Mouse (Mus musculus): Measurements from ENCODE around the gene Lamc1. TPM values are rescaled to one million over a fixed set of nuclear protein-coding genes. Genes with fewer than 3 reads are reported as not detected.

Lamc1 gene
- polyA plus RNA-seq, 1 experiment from 2014 or later = 14.4 TPM

- no peak overlapping the region for H3K4me2 ChIP-seq (ENCODE audit: low read length)
- H3K4me3 ChIP-seq (replicated peaks; ENCODE audit: low read length) = no peak overlapping the region
- 75% methylated on average over 5 of the region's 5 CpGs for WGBS
- ATAC-seq = no peak
- no peak overlapping the region for H3K9ac ChIP-seq (replicated peaks; ENCODE audit: low read depth, low read length)
- H3K27ac ChIP-seq (ENCODE audit: low read length) = no peak overlapping the region
- no peaks in the 10 kb centered on the region for H3K36me3 ChIP-seq (ENCODE audit: control insufficient read depth, insufficient read depth)
- H3K9me3 ChIP-seq (ENCODE audit: control insufficient read depth, low read length) = no peaks in the 10 kb centered on the region
- H3K27me3 ChIP-seq (replicated peaks; ENCODE audit: control insufficient read depth, insufficient read depth, low read length) = no peaks in the 10 kb centered on the region
- no peaks in the 10 kb centered on the region for H3K4me1 ChIP-seq (replicated peaks; ENCODE audit: control insufficient read depth, insufficient read depth, low read length)
Measured at GRCm38 (mm10) chr1:153280411-153280810, 52.2 kb downstream of the Lamc1 start.

GRCm38 (mm10) chr1:153278028-153278613, 54.5 kb downstream of the Lamc1 start:
- no peak overlapping the region for H3K4me2 ChIP-seq (ENCODE audit: low read length)
- no peaks in the 10 kb centered on the region for H3K27me3 ChIP-seq (replicated peaks; ENCODE audit: control insufficient read depth, insufficient read depth, low read length)
- H3K36me3 ChIP-seq (ENCODE audit: control insufficient read depth, insufficient read depth) = no peaks in the 10 kb centered on the region
- peaks cover 6% of the 10 kb centered on the region for H3K4me1 ChIP-seq (replicated peaks; ENCODE audit: control insufficient read depth, insufficient read depth, low read length)
- H3K27ac ChIP-seq (ENCODE audit: low read length) = no peak overlapping the region
- WGBS = 22% methylated on average over 9 of the region's 9 CpGs
- H3K9me3 ChIP-seq (ENCODE audit: control insufficient read depth, low read length) = no peaks in the 10 kb centered on the region
- ATAC-seq = peak; percentile 57
- no peak overlapping the region for H3K4me3 ChIP-seq (replicated peaks; ENCODE audit: low read length)
- no peak overlapping the region for H3K9ac ChIP-seq (replicated peaks; ENCODE audit: low read depth, low read length)

GRCm38 (mm10) chr1:153275466-153275865, 57.1 kb downstream of the Lamc1 start:
- Histone ChIP-seq H3K27ac (ENCODE audit: low read length) (no peak overlapping the region), H3K4me2 (ENCODE audit: low read length) (no peak overlapping the region), H3K4me1 (replicated peaks; ENCODE audit: control insufficient read depth, insufficient read depth, low read length) (peaks cover 6% of the 10 kb centered on the region), H3K9ac (replicated peaks; ENCODE audit: low read depth, low read length) (no peak overlapping the region), H3K36me3 (ENCODE audit: control insufficient read depth, insufficient read depth) (no peaks in the 10 kb centered on the region), H3K27me3 (replicated peaks; ENCODE audit: control insufficient read depth, insufficient read depth, low read length) (no peaks in the 10 kb centered on the region), H3K4me3 (replicated peaks; ENCODE audit: low read length) (no peak overlapping the region), H3K9me3 (ENCODE audit: control insufficient read depth, low read length) (no peaks in the 10 kb centered on the region)
- WGBS = 69% methylated on average over 5 of the region's 5 CpGs
- no peak for ATAC-seq

GRCm38 (mm10) chr1:153274611-153275010, 58.0 kb downstream of the Lamc1 start:
- Histone ChIP-seq H3K9ac (replicated peaks; ENCODE audit: low read depth, low read length) (no peak overlapping the region), H3K27ac (ENCODE audit: low read length) (no peak overlapping the region), H3K27me3 (replicated peaks; ENCODE audit: control insufficient read depth, insufficient read depth, low read length) (no peaks in the 10 kb centered on the region), H3K9me3 (ENCODE audit: control insufficient read depth, low read length) (no peaks in the 10 kb centered on the region), H3K36me3 (ENCODE audit: control insufficient read depth, insufficient read depth) (no peaks in the 10 kb centered on the region), H3K4me1 (replicated peaks; ENCODE audit: control insufficient read depth, insufficient read depth, low read length) (peaks cover 6% of the 10 kb centered on the region), H3K4me3 (replicated peaks; ENCODE audit: low read length) (no peak overlapping the region), H3K4me2 (ENCODE audit: low read length) (peak overlapping the region; percentile 13; the same call in 1 of the 2 replicates)
- WGBS = 12% methylated on average over 6 of the region's 6 CpGs
- ATAC-seq = 0 out of 2 replicates have a peak, but pooled peaks have one; percentile 29

- Histone ChIP-seq H3K27ac (ENCODE audit: low read length) (no peak overlapping the region), H3K9me3 (ENCODE audit: control insufficient read depth, low read length) (no peaks in the 10 kb centered on the region), H3K4me1 (replicated peaks; ENCODE audit: control insufficient read depth, insufficient read depth, low read length) (peaks cover 6% of the 10 kb centered on the region), H3K27me3 (replicated peaks; ENCODE audit: control insufficient read depth, insufficient read depth, low read length) (no peaks in the 10 kb centered on the region), H3K4me2 (ENCODE audit: low read length) (no peak overlapping the region), H3K36me3 (ENCODE audit: control insufficient read depth, insufficient read depth) (no peaks in the 10 kb centered on the region), H3K4me3 (replicated peaks; ENCODE audit: low read length) (no peak overlapping the region), H3K9ac (replicated peaks; ENCODE audit: low read depth, low read length) (no peak overlapping the region)
- WGBS = 65% methylated on average over 8 of the region's 8 CpGs
- no peak for ATAC-seq
Measured at GRCm38 (mm10) chr1:153273657-153274056, 58.9 kb downstream of the Lamc1 start.

- 92% methylated on average over 15 of the region's 15 CpGs for WGBS
- H3K4me3 ChIP-seq (replicated peaks; ENCODE audit: low read length) = no peak overlapping the region
- H3K36me3 ChIP-seq (ENCODE audit: control insufficient read depth, insufficient read depth) = no peaks in the 10 kb centered on the region
- H3K9me3 ChIP-seq (ENCODE audit: control insufficient read depth, low read length) = no peaks in the 10 kb centered on the region
- no peak overlapping the region for H3K27ac ChIP-seq (ENCODE audit: low read length)
- peaks cover 13% of the 10 kb centered on the region for H3K4me1 ChIP-seq (replicated peaks; ENCODE audit: control insufficient read depth, insufficient read depth, low read length)
- no peaks in the 10 kb centered on the region for H3K27me3 ChIP-seq (replicated peaks; ENCODE audit: control insufficient read depth, insufficient read depth, low read length)
- no peak for ATAC-seq
- H3K4me2 ChIP-seq (ENCODE audit: low read length) = no peak overlapping the region
- no peak overlapping the region for H3K9ac ChIP-seq (replicated peaks; ENCODE audit: low read depth, low read length)
Measured at GRCm38 (mm10) chr1:153270827-153271226, 61.8 kb downstream of the Lamc1 start.

- no peaks in the 10 kb centered on the region for H3K27me3 ChIP-seq (replicated peaks; ENCODE audit: control insufficient read depth, insufficient read depth, low read length)
- no peaks in the 10 kb centered on the region for H3K36me3 ChIP-seq (ENCODE audit: control insufficient read depth, insufficient read depth)
- no peak overlapping the region for H3K4me3 ChIP-seq (replicated peaks; ENCODE audit: low read length)
- WGBS = 81% methylated on average over 6 of the region's 6 CpGs
- H3K4me1 ChIP-seq (replicated peaks; ENCODE audit: control insufficient read depth, insufficient read depth, low read length) = peaks cover 14% of the 10 kb centered on the region
- no peak for ATAC-seq
- H3K9me3 ChIP-seq (ENCODE audit: control insufficient read depth, low read length) = no peaks in the 10 kb centered on the region
- H3K9ac ChIP-seq (replicated peaks; ENCODE audit: low read depth, low read length) = no peak overlapping the region
- no peak overlapping the region for H3K27ac ChIP-seq (ENCODE audit: low read length)
- no peak overlapping the region for H3K4me2 ChIP-seq (ENCODE audit: low read length)
Measured at GRCm38 (mm10) chr1:153269681-153270080, 62.9 kb downstream of the Lamc1 start.

GRCm38 (mm10) chr1:153268806-153269309, 63.7 kb downstream of the Lamc1 start:
- WGBS = 91% methylated on average over 6 of the region's 6 CpGs
- Histone ChIP-seq H3K9me3 (ENCODE audit: control insufficient read depth, low read length) (no peaks in the 10 kb centered on the region), H3K27me3 (replicated peaks; ENCODE audit: control insufficient read depth, insufficient read depth, low read length) (no peaks in the 10 kb centered on the region), H3K4me1 (replicated peaks; ENCODE audit: control insufficient read depth, insufficient read depth, low read length) (peaks cover 15% of the 10 kb centered on the region), H3K9ac (replicated peaks; ENCODE audit: low read depth, low read length) (no peak overlapping the region), H3K4me3 (replicated peaks; ENCODE audit: low read length) (no peak overlapping the region), H3K27ac (ENCODE audit: low read length) (no peak overlapping the region), H3K4me2 (ENCODE audit: low read length) (no peak overlapping the region), H3K36me3 (ENCODE audit: control insufficient read depth, insufficient read depth) (no peaks in the 10 kb centered on the region)
- no peak for ATAC-seq

- H3K4me2 ChIP-seq (ENCODE audit: low read length) = no peak overlapping the region
- no peak overlapping the region for H3K4me3 ChIP-seq (replicated peaks; ENCODE audit: low read length)
- no peaks in the 10 kb centered on the region for H3K27me3 ChIP-seq (replicated peaks; ENCODE audit: control insufficient read depth, insufficient read depth, low read length)
- peaks cover 15% of the 10 kb centered on the region for H3K4me1 ChIP-seq (replicated peaks; ENCODE audit: control insufficient read depth, insufficient read depth, low read length)
- 95% methylated on average over 7 of the region's 7 CpGs for WGBS
- H3K27ac ChIP-seq (ENCODE audit: low read length) = no peak overlapping the region
- H3K9me3 ChIP-seq (ENCODE audit: control insufficient read depth, low read length) = no peaks in the 10 kb centered on the region
- ATAC-seq = no peak
- H3K36me3 ChIP-seq (ENCODE audit: control insufficient read depth, insufficient read depth) = no peaks in the 10 kb centered on the region
- no peak overlapping the region for H3K9ac ChIP-seq (replicated peaks; ENCODE audit: low read depth, low read length)
Measured at GRCm38 (mm10) chr1:153268306-153268705, 64.3 kb downstream of the Lamc1 start.

GRCm38 (mm10) chr1:153267730-153268129, 64.9 kb downstream of the Lamc1 start:
- WGBS = 81% methylated on average over 7 of the region's 7 CpGs
- no peaks in the 10 kb centered on the region for H3K27me3 ChIP-seq (replicated peaks; ENCODE audit: control insufficient read depth, insufficient read depth, low read length)
- no peak for ATAC-seq
- no peak overlapping the region for H3K9ac ChIP-seq (replicated peaks; ENCODE audit: low read depth, low read length)
- no peak overlapping the region for H3K4me2 ChIP-seq (ENCODE audit: low read length)
- H3K4me3 ChIP-seq (replicated peaks; ENCODE audit: low read length) = no peak overlapping the region
- no peaks in the 10 kb centered on the region for H3K36me3 ChIP-seq (ENCODE audit: control insufficient read depth, insufficient read depth)
- no peak overlapping the region for H3K27ac ChIP-seq (ENCODE audit: low read length)
- H3K4me1 ChIP-seq (replicated peaks; ENCODE audit: control insufficient read depth, insufficient read depth, low read length) = peaks cover 15% of the 10 kb centered on the region
- H3K9me3 ChIP-seq (ENCODE audit: control insufficient read depth, low read length) = no peaks in the 10 kb centered on the region
